Mouse (Mus musculus) cerebellum, adult 8-10 months (tissue): Measurements from ENCODE around the gene C2cd4c.

Experiments
- DNase-seq: peaks from one replicate; pipeline ENCODE4 v3.0.0; 2022

C2cd4c gene

DNA sequence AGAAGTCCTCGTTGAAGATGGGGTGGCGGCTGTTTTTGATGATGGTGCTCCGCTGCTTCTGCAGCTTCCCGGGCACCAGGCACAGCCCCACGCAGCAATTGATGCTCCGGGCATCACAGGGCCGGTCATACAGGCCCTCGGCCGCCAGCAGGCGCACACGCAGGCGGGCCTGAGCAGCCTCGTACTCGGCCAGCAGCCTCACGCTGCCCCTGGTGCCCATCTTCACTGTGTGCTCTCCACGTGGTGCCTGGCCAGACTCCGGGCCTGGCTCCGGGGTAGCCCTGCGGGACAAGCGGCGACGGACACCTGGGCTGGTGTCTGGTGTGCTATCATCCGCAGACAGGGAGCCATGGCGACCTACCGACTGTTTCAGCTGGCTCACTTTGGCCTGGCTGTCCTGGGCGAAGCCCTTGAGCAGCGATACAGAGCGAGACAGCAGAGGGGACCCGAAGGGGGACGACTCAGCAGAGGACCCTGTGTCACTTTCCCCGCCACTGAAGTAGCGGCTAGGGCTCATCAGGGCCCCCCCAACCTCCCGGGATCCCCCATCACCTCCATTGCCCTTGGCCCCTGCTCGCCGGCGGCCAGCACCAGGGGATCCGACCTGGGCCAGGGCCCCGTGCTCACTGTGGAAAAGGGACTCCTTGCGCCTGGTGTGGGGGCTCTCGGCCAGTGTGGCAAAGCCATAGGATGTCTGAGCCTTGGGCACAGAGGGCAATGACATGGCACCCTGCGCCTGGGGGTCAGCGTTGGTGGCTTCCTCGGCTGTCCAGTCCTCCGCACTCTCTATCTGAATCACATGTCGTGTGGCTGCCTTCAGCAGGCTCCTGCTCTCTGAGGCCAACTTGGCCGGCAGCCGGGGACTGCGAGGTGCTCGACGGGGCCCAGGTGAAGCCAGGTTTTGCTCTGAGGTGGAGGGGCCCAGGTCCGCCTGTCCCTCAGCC, 1.4 kb downstream of the C2cd4c start:
- no peak for DNase-seq

- no peak for DNase-seq
Observed at GRCm38 (mm10) chr10:79611296-79611695, 2.5 kb downstream of the C2cd4c start.

DNA sequence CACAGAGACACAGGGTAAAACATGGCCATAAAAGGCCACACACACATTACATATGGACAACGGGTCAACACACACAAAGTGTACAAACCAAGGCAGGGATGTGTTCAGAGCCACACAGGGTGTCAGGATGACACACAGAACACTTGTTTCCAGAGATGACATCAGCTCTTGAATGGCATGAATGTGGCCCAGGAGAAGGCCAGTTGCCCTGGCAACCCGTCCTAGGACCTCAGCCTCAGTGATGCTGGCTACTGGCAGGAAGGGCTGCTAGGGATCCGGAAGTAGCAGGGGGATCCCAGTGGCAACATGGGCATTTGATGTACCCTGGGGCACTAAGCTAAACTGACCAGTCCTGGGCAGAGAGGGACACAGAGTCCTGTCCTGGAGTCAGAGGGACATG, 4.5 kb downstream of the C2cd4c start:
- DNase-seq = no peak

DNA sequence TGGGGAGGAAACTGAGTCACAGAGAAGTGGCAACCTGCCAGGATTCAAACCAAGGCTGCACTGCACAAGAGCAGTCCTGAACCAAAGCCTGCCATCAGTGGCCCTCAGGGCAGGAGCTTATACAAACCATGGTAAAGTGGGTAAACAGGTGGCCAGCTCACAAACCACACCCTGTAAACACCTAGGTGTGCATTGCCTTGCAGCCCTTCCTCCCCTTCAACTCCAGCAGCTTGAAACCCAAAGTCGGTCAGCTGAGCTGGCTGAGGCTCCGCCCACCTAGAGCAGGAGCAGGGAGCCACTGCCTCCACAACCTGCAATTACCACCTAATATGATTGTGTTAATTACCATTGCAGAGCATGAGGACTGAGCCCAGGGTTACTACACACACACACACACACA, 5.9 kb downstream of the C2cd4c start:
- no peak for DNase-seq

DNA sequence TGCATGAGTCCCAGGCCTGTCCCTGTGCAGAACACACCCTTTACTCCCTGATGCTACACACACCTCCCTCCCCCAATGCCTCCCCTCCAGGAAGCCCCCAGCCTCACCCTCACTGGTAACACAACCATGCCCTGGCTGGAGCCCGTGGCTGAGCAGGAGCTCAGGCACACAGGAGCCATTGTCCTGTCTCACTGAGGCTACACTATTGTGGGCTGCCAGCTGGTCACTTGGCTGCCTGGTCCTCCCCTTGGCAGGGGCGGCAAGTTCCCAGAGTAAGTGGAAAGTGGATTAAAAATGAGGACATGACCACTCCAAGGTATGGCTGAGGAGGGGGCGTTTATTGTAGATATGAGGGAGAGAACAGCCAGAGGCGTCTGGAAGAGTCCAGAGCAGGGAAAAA, 7.3 kb downstream of the C2cd4c start:
- DNase-seq = no peak

DNA sequence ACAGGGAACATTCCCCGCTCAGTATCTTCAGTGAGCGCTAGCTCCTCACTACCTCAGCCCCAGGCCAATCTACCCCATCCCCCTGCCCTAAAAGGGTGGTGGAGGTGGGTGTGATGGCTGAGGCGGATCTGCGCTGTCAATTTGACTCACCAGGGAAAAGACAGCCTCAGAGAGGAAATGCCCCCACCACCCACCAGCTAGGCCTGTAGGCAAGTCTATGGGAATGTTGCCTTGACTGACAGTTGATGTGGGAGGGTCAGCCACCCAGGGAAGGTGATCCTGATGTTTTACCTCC, 15.9 kb downstream of the C2cd4c start:
- no peak for DNase-seq

- no peak for DNase-seq
Observed at GRCm38 (mm10) chr10:79597051-79597935, 16.5 kb downstream of the C2cd4c start.

GRCm38 (mm10) chr10:79595590-79595929, 18.3 kb downstream of the C2cd4c start:
- DNase-seq = no peak

DNA sequence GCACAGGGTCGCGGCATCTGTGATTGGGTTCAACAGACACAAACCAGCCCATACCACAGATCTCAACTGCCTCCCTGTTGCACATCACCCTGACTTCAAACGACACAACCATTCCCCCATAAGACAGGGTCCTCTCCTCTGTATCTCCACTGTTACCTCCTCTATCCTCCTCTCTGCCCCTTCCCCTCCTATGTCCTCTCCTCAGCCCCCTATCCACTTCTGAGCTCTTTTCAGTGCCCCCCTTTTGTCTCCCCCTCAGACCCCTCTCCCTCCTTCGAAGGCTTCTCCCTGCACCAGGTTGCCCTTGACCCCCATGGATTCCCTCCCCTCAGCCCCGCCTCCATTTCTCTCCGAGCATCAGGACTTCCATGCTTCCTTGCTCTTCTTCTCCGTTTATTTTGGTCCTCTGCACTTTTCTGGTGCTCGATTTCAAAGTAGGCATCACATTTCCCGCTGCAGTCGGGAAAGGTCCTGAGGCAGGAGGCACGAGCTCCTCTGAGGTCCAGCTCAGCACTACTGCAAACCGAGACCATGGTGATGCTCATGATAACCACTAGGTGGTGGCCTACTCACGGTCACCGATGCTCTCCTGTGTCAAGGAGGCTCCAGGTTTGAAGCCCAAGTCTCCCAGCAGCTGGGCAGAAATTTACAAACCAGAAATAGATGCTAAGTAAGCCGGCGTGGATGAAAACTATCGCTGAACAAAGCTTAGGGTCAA, 18.8 kb downstream of the C2cd4c start:
- DNase-seq = peak; percentile 70

GRCm38 (mm10) chr10:79594111-79594510, 19.7 kb downstream of the C2cd4c start:
- DNase-seq = no peak

DNA sequence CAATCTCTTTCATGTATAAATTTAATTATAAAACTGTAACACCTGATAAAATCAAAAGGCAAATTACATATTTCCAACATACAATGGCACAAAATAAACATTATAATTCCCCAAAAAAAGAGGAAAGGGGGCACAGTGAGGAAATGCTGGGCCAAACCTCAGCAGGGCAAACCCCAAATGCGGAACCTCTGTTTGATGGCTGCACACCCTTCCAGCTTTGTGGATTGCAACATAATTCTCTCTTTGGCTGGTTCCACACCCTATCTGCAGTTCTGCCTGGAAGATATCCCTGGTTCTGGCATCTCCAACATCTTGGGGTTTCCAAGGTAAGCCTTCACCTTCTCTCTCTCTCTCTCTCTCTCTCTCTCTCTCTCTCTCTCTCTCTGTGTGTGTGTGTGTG, 23.1 kb downstream of the C2cd4c start:
- DNase-seq = no peak

DNA sequence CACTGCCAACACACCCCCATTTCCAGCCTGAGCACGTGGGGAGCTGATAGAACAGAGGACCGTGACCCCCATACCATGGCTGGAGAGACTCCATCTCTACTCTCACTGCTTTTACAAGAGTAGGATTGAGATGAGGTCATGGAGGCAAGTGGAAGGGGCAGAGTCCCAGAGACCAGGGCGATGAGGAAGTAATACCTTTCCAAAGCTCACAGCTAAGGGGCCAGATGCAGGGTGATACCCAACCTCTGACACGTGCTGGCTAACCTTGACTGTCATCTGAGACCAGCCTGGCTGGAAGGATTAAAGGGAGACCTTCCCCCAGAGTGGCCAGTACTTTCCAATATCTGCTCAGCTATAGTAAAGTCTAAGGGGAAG, 26.1 kb downstream of the C2cd4c start:
- DNase-seq = no peak

- no peak for DNase-seq
Observed at GRCm38 (mm10) chr10:79587061-79587751, 26.6 kb downstream of the C2cd4c start, which contains the start of gene Theg. Theg (minus strand) TSS chr10:79587331.

DNA sequence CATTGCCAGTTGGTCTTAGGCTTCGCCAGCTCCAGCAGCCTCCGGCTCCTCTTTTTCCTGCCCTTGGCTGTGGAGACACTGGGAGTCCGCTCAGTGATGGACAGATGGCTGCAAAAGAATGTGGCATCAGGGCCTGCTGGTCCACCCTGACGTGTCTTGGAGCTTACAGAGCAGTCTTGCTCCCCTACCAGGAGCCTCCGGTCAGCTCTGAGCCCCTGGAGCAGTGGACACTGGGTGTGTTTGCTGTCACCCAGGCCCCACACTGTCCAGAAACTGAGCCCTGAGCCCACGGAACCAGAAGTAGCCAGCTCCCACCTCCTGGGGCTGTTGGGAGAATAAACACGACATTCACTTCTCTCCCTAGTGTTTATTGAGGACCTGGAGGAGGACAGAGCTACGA, 27.6 kb downstream of the C2cd4c start:
- DNase-seq = no peak

- DNase-seq = no peak
Observed at GRCm38 (mm10) chr10:79585723-79586122, 28.1 kb downstream of the C2cd4c start.

- no peak for DNase-seq
Observed at GRCm38 (mm10) chr10:79585136-79585535, 28.7 kb downstream of the C2cd4c start.

GRCm38 (mm10) chr10:79584426-79584825, 29.4 kb downstream of the C2cd4c start:
- no peak for DNase-seq

- DNase-seq = no peak
Observed at GRCm38 (mm10) chr10:79584021-79584420, 29.8 kb downstream of the C2cd4c start.

DNA sequence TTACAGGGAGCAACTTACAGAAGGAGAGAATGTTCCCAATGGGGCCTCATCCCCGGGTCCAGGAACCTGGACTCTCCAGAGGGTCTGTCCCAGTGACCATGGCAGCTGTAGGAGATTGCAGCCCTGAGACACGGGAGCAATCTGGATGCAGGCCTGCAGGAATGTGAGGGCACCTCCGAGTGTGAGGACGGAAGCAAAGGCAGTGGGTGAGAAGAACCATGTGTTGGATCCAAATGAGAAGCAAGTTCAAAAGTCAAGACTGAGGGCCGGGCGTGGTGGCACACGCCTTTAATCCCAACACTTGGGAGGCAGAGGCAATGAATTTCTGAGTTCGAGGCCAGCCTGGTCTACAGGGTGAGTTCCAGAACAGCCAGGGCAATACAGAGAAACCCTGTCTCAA, 32.3 kb downstream of the C2cd4c start:
- no peak for DNase-seq

DNA sequence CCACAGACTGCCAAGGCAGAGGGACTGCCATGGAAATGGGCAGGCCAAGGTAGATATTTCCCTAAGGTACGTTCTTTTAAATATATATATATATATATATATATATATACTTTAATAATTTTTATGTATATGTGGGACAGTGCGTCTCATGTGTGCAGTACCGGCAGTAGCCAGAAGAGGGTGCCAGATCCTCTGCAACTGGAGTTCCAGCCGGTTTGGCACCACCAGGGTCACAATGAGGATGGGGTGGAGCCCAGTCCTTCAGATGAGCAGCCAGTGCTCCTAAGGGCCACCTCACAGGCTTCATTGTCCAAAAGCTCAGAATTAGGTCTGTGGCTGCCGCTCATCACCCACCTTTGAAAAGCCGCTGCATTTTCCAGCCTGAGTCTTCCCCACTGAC, 33.0 kb downstream of the C2cd4c start:
- no peak for DNase-seq

DNA sequence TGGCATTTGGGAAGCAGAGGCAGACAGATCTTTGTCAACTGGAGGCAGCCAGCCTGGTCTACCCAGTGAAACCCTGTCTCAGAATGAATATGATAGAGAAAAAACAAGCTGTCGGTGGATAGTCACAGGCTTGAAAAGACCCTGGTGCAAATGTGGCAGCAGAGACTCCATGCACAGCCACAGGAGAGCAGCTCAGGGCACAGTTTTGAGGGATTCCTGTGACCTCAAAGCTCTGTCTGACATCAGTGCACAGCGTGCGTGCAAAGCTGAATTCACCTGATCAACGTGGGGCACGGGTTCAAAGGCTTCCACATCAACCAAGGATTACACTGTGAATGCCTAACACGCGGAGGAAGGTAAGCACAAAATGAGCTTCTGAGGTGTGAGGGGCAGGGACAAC, 33.5 kb downstream of the C2cd4c start:
- DNase-seq = no peak

DNA sequence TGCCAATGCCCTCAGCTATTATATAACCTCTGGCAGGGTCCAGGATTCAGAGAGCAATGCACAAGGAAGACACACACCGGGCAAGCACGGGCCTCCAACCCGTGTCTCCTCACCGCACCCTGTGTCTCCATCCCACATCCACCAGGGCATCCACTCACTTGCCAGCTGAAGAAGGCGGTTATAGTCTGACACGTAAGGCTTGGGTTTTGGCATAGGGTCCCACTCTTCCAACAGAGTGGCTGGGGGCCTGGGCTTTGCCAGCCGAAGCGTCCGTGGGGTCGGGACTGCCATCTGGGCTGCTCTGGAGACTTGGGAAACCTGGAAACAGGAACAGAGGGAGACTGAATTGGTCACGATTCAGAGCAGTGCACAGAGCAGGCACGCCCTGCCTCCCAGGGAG, 34.0 kb downstream of the C2cd4c start:
- no peak for DNase-seq

- no peak for DNase-seq
Observed at GRCm38 (mm10) chr10:79578891-79579290, 34.9 kb downstream of the C2cd4c start.
